Mouse (Mus musculus) kidney, postnatal 14 days (tissue): ENCODE data around the gene Epha7.

ENCODE experiments used
- DNase-seq: peaks from one replicate; pipeline ENCODE4 v3.0.0; 2022; ENCODE audit warnings: mixed read lengths

Gene Epha7

DNA sequence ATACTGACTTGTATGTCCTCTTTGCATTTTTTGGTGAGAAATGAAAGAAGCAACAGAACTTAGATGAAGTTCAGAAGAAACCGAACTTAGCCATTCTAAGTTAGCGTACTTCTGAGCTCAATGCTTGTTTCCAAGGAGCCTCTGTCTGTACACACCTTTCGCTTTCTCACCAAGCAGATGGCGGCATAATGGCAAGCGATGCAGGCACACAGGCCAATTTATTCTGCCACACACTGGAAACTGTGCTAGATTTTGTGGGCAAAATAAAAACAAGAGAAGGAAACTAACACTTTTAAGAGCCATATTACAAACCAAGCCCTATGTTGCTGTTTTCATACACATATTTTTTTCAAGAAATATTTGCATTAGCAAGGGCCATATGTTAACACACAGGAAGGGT is 88.6 kb downstream of the Epha7 start:
- no peak for DNase-seq

DNA sequence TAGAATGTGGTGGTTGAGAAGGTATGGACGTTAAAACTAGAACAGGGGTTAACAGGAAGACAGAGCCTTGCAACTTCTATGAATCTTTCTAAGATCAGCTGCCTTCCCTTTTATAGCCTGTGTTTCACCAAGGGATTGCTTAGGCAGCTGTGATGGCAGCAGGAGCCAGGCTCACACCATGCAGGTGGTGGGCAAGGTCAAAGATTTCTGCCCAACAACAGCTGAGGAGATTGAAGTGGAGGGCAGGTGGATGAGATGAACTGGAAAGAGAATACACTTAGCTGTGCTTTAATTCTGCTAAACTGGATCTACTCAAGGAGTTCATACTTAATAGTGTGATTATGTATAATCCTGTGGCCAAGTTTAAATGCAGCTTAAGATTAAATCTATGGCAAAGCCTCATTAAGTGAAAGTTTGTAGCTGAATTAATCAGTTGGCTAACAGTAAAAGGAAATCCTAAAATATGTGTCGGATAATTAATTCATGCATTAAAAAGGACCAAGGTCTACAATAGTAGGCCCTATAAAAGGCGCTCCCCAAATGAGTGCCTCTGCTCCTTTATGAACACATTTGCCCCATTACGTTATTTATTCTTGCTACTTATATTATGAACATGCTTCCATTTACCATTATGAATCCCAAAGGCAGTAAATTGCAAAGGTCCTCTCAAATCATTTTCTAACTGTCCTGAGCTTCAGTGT is 89.2 kb downstream of the Epha7 start:
- DNase-seq: no peak

DNA sequence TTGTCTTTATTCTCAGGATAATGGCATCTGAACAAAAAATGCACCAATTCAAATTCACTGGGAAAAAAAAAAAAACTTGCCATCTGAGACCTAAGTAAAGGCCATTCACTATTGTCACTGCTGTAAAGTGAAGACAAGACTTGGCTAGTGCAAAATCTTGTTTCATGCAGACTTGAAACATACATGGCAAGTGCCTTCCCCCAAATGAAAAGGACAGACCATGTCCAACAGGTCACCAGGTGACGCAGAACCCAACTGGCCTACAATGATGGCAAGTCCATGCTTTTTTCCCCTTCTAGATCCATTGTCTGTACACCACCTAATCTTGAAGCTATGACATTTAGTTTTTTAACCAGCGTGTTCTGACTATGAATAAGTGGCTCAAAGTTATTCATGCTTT is 94.1 kb downstream of the Epha7 start:
- no peak for DNase-seq

DNA sequence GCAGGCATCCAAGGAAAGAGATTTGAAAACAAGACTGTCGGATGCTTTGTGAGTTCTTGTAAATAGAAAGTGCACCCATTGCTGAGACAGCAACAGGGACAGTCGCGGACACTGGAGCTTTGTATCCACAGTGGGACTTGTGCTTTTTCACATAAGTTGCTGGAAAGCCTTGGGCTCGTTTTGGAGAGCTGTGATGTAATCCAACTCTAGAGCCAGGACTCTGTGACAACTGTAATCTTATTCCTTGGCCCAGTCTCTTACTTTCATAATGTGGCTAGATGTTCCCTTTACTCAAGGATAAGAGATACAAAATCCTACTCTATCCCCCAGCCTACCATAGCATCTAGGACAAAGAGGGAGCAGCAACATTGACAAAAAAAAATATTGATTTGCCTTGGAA is 97.2 kb downstream of the Epha7 start:
- no peak for DNase-seq

DNA sequence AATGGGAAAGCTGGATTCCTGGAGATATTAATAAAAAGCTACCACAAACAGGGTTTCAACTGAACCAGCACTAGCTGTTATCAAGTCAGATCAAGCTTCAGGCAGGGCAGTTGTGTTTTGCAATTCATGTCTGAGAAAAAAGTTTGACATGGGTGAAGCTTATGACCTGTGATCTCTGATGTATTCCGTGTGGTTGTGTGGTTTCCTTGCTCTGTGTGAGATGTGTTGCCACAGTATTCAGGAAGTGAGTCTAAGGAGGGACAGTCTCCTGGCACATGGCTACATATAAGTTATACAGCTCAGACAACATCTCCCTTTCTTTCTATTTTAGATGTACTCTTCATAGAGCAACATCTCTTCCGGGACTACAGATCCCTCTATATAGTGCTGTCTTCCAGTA is 99.1 kb downstream of the Epha7 start:
- DNase-seq: no peak

DNA sequence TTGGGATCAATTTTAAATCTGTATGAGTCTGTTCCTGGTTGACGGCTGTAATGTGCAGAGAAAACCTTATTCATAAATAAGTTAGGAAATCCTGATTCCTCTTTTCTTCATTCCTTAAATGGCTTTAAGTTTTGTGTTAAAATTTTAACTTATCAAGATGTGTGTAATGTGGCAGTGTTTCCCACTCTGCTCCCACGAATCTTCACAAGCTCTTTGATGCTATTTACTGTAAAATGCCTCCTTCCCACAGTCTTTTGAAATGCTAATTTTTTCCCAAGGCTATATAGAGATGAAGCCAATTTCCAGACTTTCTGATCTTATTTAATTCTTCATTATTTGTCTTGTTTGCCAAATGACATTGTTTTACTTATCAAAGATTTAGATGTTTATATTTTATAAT is 100.7 kb downstream of the Epha7 start:
- no peak for DNase-seq

DNA sequence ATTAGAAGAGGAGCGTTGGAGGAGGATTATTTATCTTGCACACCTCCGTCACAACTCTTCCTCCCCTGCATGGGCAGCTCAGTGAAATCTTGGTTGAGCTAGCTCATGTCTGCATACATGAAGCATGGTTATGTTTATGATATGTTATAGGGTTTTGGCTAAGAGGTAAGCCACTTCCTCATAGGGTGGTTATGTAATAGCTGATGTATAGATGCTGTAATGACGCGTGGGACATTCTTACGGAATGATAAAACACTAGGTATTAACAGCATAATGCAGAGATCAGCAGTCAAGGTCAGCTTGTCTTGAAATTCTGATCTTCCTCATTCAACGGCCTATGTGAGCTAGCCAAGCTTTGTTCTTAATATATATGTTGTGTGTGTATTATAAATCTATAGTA is 107.7 kb downstream of the Epha7 start:
- DNase-seq: no peak

DNA sequence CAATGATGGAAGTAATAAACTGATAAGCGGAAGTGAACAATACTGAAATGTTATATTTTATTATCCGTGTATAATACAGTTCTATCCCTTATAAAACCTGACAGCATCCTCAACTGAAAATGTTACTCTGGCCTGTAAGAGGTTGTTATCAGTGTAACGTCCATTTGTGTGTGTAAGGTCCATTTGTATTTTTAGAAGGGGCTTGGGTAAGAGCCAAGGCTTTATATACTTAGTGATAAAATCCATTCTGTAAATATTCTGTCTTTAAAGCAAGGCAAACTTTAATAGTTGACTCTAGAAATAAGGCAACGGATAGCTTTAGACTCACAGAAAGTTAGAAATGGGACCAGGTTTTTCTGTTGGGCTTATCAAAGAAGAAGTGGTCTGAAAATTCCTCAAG is 113.1 kb downstream of the Epha7 start:
- no peak for DNase-seq

DNA sequence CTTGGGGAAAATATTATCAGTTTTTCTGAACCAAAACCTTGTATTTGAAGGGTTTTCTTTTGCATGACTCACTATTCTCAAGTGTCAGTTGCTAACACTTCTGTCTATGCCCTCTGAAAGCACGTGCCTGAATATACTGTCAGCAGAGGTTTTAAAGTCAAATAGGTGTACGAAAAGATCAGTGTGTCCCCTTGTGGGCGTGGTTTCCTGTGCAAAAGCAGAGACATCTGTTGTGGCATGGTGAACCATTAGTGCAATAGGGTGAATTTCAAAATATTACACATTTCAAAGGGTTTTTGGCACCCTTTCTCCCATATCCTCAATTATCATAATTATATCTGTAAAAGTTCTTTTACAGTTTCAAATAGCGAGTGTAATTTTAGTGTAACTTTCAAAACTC is 120.5 kb downstream of the Epha7 start:
- no peak for DNase-seq

DNA sequence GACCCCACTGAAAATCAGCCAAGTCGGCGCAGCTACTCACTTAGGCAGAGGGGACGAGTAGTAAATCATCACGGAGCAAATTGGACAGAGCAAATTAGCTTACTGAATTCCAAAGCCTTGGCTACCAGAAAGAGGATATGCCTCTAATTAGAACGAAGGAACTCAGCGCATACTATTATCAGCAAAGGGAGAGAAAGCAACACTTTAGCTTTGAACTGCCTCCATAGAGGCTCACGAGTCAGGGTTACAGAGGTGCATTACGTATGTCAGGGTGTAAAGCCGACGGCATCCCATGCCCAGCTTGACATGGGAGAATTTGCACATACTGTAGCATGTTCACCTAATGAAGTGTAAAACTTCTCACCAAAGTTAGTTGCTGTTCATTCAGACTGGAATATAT is 121.9 kb downstream of the Epha7 start:
- peak; percentile 45 for DNase-seq

DNA sequence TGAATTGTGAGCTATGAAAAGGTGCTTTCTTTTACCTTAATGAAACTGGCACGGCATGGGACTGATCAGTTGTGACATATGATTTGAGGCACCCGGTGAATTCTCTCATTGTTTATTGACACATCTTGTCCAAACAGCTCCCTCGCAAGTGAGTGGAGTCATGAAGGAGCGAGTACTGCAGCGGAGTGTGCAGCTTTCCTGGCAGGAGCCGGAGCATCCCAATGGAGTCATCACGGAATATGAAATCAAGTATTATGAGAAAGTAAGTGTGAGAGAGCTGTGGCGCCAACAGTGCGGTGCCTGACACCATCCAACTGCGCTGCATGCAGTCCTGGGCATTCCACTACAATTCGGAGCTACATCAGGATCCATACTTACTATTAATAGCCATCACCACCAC is 122.6 kb downstream of the Epha7 start:
- DNase-seq: no peak

DNA sequence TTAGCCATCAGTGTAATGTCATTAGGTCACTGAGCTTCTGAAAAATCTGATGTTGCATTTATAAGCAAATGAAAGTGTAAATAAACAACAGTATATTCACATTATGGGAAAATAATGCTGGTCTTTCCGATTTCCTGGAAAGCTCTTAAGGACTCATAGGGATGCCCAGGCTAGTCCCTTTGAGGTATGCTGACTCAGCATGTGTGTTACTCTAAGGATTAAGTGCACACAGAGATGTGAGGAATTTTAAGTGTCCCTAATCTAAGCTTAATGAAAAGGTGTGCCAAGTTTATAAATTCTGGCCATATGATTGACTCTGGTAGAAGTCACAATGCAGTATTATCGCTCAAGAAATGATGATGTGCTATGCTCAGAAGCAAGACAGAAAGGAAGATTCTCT is 127.8 kb downstream of the Epha7 start:
- DNase-seq: no peak

DNA sequence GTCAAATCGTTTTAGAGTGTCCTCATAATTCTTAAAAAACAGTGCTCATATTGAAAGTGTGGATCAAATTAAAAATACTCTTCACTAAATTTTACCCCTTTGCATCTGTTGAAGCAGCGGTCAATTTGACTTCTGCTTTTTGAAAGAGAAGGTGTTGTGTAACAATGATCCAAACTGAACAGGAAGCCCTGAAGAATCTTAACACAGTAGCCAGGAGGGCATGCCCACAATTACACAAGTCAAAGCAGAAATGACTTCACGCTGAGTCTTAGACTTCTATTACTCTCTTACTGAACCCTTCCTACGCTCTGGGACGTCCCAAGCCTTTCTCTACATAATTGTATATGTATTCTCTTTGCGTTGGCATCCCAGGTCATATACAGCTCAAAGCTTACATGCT is 131.3 kb downstream of the Epha7 start:
- DNase-seq: no peak

DNA sequence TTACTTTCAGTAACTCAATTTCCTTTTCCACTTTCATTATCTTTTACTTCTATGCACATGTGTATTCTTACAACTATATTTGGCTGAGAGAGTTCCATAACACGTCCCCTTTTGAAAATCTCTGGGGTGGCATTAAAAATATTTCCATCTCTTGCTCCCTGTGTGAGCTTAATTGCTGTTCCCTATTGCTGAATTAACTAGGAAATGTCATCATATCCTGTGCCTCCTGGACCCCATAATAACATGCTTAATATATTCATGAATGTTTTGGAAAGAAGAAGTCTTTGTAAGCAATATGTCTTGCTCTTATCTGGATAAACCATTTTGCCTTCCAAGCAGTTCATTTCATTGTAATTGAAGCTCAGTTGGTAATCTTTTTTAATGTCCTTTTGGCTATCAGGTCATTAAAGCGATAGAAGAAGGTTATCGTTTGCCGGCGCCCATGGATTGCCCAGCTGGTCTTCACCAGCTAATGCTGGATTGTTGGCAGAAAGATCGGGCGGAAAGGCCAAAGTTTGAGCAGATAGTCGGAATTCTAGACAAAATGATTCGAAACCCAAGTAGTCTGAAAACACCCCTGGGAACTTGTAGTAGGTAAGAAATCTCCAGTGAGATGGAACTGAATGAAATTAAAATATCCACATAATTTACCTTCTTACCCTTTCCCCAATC is 148.1 kb downstream of the Epha7 start:
- no peak for DNase-seq

DNA sequence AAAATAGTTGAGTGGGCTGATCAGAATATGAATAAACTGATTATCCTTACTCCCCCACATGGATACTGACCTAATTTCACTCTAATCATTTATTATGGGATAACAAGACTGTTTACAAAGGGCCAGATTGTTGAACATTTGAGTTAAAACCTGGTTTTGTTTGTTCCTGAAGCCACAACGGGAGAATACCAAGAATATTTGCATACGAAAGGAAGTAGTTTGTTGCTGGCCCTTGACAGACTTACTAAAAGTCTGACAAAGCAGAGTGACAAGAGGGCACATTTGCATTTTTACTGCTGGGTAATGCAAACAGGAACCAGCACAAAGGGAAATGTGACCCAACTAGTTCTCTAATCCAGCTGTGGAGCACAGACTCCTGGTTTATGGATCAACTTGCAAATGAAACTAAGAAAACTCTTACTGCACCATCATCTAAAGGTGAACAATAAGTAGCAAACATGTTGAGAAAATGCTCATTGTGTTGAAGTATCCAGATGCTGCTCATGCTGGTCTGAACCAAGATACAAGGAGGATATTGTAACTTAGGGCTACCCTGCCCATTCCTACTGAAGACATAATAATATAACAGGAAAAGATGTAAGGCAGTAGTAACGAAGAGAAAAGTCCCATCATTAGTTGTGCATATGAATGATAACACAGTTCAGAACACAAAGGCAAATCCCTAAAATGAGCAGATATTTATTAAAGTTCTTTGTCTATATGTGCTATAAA is 154.8 kb downstream of the Epha7 start:
- DNase-seq: no peak

DNA sequence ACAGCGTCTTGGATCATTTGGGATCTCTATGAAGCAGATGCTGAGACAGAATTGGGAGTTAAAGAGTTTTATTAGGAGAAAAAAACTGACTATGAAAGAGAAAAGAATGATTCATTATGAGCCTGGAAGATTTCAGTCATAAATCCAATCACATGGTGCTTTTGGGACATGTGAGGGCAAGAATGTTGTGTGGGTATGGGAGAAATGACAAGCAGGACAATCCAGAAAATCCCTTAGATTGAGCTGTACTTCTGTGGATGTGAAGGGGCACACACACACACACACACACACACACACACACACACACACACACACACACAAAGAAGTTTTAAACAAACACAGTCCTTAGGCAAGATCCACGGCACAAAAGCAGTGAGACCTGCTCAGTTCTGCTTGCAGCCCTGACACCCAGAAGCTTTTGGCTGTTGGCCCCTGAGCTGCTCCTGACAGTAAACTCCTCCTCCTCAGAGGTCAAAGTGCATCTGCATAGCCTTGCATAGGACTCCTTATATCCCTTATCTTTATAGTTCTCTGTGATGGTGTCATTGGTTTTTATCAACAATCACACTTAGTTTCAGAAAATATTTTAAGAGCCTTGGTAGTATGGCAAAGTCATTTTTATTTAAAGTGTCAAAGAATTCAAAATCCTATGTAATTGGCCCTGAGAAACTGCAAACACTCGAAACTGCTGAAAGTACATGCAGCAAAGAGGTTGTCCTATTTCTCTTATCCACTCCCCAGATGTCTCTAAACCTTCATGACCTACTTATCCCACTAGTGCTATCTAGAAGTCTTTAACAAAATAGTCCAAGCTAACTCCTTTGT is 185.7 kb downstream of the Epha7 start:
- no peak for DNase-seq

DNA sequence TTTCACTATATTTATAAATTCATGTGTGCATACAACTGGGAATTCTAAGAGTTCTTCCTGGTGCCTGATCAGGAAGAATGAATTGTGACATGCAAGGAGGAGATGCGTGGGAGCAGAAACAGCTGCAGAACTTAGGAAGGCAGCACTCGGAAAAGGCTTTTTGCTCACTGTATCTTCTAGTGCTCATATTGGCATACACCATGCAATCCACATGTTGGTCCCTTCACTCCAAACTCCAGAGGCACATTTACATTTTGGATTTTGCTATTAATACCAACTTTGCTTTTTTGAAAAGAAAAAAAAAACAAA is 186.3 kb downstream of the Epha7 start:
- no peak for DNase-seq

DNA sequence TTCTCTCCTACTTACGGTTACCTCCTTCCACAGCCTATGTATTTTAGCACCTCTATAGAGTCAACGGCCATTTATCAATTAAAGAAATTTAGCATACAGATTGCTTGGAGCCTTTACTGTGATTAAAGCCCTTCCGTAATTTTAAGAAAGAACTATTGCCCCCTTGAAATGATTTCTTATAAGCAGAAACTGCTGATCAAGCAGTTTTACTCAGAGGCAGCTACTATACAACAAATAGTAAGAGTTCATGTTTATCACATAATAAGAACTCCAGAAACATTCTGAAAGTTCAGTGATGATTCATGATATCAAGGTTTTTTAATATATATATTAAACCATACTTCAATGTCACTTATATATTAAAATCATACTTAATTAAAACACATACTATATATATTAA is 197.4 kb downstream of the Epha7 start:
- DNase-seq: no peak
